Mouse (Mus musculus) stomach, postnatal 0 days (tissue): ENCODE data around the gene Igtp.

Experiments used
- CTCF ChIP-seq: IDR thresholded peaks from 2 replicates; pipeline ENCODE4 v1.5.1; 2016; ENCODE audit warnings: antibody characterized with exemption, low read depth, mild to moderate bottlenecking, moderate library complexity
- EP300 ChIP-seq: optimal IDR thresholded peaks from 2 replicates; pipeline ENCODE3; 2016; ENCODE audit warnings: antibody characterized with exemption

GRCm38 (mm10) chr11:58210321-58210886 lies 11.0 kb downstream of the Igtp start:
- no peak for TF ChIP-seq CTCF
- TF ChIP-seq EP300 = no peak
